Mouse (Mus musculus): ENCODE results near the gene Olfr281.

DNA sequence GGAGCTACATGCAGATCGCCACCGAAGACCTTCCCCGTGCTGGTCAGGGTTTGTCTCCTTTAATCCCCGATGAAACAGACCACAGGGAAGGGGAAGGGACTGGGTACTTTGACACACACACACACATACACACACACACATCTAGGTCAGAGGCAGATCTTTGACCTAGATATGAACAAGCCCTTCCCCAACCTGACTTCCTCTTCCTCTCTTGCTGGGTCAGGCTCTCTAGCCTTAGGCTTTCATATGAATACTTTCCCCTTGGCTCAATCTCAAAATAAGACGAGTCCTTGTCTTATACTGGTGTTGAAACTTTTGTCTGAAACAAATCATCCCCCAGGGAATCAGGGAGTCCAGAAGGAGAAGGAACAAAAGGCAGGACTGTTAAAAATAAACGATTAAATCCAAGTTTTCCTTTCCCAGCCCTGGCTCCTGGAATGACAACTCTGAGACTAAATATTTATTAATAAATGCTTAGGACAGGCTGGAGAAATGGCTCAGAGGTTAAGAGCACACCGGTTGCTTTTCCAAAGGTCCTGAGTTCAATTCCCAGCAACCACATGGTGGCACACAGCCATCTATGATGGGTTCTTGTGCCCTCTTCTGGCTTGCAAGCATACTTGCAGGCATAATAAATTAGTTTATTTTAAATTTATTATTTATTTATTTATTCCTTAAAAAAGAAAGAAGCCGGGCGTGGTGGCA, 54.0 kb downstream of the Olfr281 start:
- TF ChIP-seq TAL1 (IDR thresholded peaks at IDR 0.05; ENCODE audit: low read length) (no peak), POLR2A (IDR thresholded peaks at IDR 0.05; ENCODE audit: control insufficient read depth in 1 of 2, insufficient read depth in 1 of 2, low read depth in 1 of 2, low read length in 2 of 2, poor library complexity in 1 of 2) (peak in 1 of 2 experiments; percentile 39; a peak in 2 of 4 replicates), CTCF (IDR thresholded peaks at IDR 0.05 in 2 of 3, conservative IDR thresholded peaks at IDR 0.05 in 1 of 3; ENCODE audit: control insufficient read depth in 1 of 3, insufficient read depth in 1 of 3, low read depth in 2 of 3, low read length in 3 of 3, poor library complexity in 1 of 3, severe bottlenecking in 1 of 3) (peak; percentile 43 to 52 (median 44); a peak in 4 of 6 replicates), USF1 (IDR thresholded peaks at IDR 0.05; ENCODE audit: low read depth, low read length) (0 out of 2 replicates have a peak, but pooled peaks have one; percentile 24), SMC3 (IDR thresholded peaks at IDR 0.05; ENCODE audit: low read depth, low read length) (peak; percentile 30), KAT2A (conservative IDR thresholded peaks at IDR 0.05; ENCODE audit: low read depth, low read length) (0 out of 2 replicates have a peak, but pooled peaks have one; percentile 3), MAX (IDR thresholded peaks at IDR 0.05; ENCODE audit: low read length) (no peak)

Data from MEL (cell line).